Mouse (Mus musculus): ENCODE measurements at regions not wholly inside any gene's neighbourhood (a gene's known extent, or its start where the extent isn't known, plus 50 kb on each side); places are given as distances from the start of the nearest gene placed in this dataset.

DNA sequence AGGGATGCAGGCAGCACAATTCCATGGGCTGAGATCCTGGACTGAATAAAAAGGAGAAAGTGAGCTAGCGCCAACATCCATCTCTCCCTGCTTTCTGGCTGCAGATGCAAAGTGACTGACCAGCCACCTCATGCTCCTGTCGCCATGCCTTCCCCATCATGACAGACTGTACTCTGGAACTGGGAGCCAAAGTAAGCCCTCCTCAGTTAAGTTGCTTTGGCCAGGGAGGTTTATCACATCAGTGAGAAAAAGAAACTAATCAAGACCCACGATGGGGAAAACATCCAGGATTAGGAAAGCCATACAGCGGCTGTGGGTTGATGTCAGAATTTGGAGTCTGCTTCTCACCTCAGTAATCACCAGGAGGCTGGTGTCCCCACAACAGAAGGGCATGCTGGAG, 283.6 kb downstream of the Prdm2 start:
- Histone ChIP-seq H3K27me3 (replicated peaks; ENCODE audit: control insufficient read depth, insufficient read depth, low read length) (no peaks in the 10 kb centered on the region), H3K9me3 (ENCODE audit: control insufficient read depth) (no peaks in the 10 kb centered on the region), H3K27ac (ENCODE audit: low read depth, low read length) (no peak overlapping the region), H3K4me2 (replicated peaks; ENCODE audit: low read depth) (no peak overlapping the region), H3K9ac (ENCODE audit: low read depth, low read length) (no peak overlapping the region), H3K36me3 (ENCODE audit: control insufficient read depth, insufficient read depth) (no peaks in the 10 kb centered on the region), H3K4me3 (ENCODE audit: low read depth, low read length) (no peak overlapping the region), H3K4me1 (replicated peaks; ENCODE audit: control insufficient read depth, insufficient read depth, low read length) (no peaks in the 10 kb centered on the region)
- TF ChIP-seq CTCF (IDR thresholded peaks at IDR 0.05; ENCODE audit: low read depth), result no peak
- 84% methylated on average over 4 of the region's 4 CpGs for WGBS
- no peak for ATAC-seq

DNA sequence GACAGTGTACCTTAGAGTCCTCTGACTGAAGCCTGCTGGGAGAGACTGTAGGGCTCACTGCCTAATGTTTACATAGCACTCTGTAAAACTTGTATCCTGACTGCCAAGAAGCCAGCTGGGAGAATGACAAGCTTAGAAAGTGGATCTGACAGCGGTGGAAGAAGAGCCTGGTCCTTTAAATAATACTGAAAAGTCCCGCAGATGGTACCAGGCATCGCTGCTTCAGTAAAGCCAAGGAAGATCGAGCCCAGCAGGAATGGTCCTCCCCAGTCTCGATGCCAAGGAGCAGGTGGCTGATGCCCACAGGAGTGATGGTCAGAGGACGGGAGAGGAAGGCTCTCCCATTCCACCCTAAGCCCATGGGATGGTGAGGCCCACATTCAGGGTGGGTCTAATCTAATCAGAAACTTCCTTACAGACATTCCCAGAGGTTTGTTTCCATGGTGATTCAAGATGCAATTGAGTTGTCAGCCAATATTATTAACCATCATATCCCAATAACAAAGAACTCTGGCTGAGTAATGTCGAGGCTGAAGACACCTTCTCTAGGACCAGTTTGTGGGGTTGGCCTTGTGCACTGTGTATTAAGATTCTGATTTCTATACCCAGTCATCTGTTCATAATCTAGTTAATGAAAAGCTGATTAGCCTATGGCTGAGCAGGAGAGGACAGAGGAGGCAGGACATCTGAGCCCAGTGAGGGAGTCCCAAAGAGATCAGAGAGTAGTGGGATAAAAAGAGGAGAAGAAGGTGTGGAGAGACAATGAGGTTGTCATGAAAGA, 285.3 kb downstream of the Prdm2 start:
- no peak for TF ChIP-seq CTCF (IDR thresholded peaks at IDR 0.05; ENCODE audit: low read depth)
- 75% methylated on average over 7 of the region's 7 CpGs for WGBS
- Histone ChIP-seq H3K4me2 (replicated peaks; ENCODE audit: low read depth) (no peak overlapping the region), H3K4me3 (ENCODE audit: low read depth, low read length) (no peak overlapping the region), H3K9ac (ENCODE audit: low read depth, low read length) (no peak overlapping the region), H3K27ac (ENCODE audit: low read depth, low read length) (no peak overlapping the region), H3K27me3 (replicated peaks; ENCODE audit: control insufficient read depth, insufficient read depth, low read length) (no peaks in the 10 kb centered on the region), H3K9me3 (ENCODE audit: control insufficient read depth) (no peaks in the 10 kb centered on the region), H3K36me3 (ENCODE audit: control insufficient read depth, insufficient read depth) (no peaks in the 10 kb centered on the region), H3K4me1 (replicated peaks; ENCODE audit: control insufficient read depth, insufficient read depth, low read length) (no peaks in the 10 kb centered on the region)
- no peak for ATAC-seq

DNA sequence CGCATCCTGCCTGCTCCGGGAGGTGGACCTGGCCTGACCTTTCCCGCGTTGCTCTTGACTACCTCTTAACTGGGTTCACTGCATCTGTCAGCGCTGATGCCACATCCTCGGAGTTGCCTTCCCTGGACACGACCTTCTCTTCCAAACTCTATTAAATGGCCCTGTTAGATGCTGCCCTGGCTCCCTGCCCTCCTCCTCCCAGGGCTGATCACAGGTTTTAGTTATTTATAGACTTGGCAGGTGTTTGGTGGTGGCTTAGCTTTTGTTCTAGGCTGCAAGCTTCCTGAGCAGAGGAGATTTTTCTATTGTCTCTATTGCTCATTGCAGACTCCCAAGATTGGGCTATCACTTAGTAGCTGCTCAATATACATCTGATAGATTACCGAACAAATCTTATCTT, 287.7 kb downstream of the Prdm2 start:
- no peak for TF ChIP-seq CTCF (IDR thresholded peaks at IDR 0.05; ENCODE audit: low read depth)
- no peak overlapping the region for H3K27ac ChIP-seq (ENCODE audit: low read depth, low read length)
- H3K4me1 ChIP-seq (replicated peaks; ENCODE audit: control insufficient read depth, insufficient read depth, low read length), result no peaks in the 10 kb centered on the region
- no peak overlapping the region for H3K4me3 ChIP-seq (ENCODE audit: low read depth, low read length)
- no peaks in the 10 kb centered on the region for H3K9me3 ChIP-seq (ENCODE audit: control insufficient read depth)
- no peak for ATAC-seq
- WGBS, result 63% methylated on average over 8 of the region's 8 CpGs
- no peaks in the 10 kb centered on the region for H3K27me3 ChIP-seq (replicated peaks; ENCODE audit: control insufficient read depth, insufficient read depth, low read length)
- H3K9ac ChIP-seq (ENCODE audit: low read depth, low read length), result no peak overlapping the region
- no peak overlapping the region for H3K4me2 ChIP-seq (replicated peaks; ENCODE audit: low read depth)
- no peaks in the 10 kb centered on the region for H3K36me3 ChIP-seq (ENCODE audit: control insufficient read depth, insufficient read depth)

DNA sequence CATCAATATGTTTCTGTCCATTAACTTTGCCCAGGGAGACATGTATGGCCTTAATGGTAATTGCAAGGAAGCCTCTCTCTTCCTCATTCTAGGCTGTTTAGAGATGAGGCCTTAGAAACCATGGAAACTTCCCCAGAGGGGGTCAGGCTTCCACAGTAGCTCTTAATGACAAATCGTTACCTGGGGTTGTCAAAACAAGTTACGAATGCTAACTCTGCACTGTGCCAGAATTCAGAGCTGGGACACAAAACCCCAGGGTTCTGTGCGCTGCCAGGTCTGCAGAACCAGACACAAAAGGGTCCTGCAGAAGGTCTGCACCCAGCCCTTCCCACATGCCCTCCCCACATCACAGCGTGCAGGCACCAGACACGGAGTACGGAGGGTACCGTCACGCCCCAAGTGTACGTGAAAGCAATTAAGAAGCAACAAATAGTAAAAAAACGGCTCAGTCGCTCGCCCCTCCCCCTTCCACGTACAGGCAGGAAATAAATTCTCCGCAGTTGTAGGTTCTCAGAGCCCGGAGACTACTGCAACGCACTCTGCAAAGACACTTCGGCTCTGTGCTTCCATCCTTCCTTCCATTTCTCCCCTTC, 303.3 kb downstream of the Prdm2 start:
- Histone ChIP-seq H3K9ac (ENCODE audit: low read depth, low read length) (no peak overlapping the region), H3K27ac (ENCODE audit: low read depth, low read length) (no peak overlapping the region)

DNA sequence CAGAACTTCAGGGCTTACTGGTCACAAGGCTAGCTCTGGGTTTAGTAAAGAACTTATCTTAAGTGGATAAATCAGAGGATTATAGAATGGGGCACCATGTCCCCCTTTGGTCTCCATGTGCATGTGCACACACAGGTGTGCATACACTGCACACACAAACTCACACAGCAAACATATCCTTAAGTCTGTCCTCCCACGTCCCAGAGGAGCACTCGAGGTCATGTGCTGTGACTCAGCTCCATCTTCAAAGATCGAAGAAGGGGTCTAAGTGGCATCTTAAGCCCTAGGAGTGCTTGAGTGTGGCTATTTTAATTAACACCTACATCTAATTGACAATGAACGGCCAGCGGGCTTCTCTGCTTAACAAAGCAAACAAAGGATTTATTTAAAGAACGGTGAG, 304.0 kb downstream of the Prdm2 start:
- no peaks in the 10 kb centered on the region; the same call in 1 of the 2 replicates for H3K4me1 ChIP-seq (replicated peaks; ENCODE audit: control insufficient read depth, insufficient read depth, low read length)
- no peak overlapping the region for H3K4me3 ChIP-seq (ENCODE audit: low read depth, low read length)
- no peak overlapping the region for H3K9ac ChIP-seq (ENCODE audit: low read depth, low read length)
- no peak overlapping the region for H3K4me2 ChIP-seq (replicated peaks; ENCODE audit: low read depth)
- no peaks in the 10 kb centered on the region for H3K27me3 ChIP-seq (replicated peaks; ENCODE audit: control insufficient read depth, insufficient read depth, low read length)
- no peak for ATAC-seq
- H3K27ac ChIP-seq (ENCODE audit: low read depth, low read length), result no peak overlapping the region
- TF ChIP-seq CTCF (IDR thresholded peaks at IDR 0.05; ENCODE audit: low read depth), result no peak
- WGBS, result 69% methylated on average over 6 of the region's 6 CpGs
- H3K36me3 ChIP-seq (ENCODE audit: control insufficient read depth, insufficient read depth), result no peaks in the 10 kb centered on the region
- H3K9me3 ChIP-seq (ENCODE audit: control insufficient read depth), result no peaks in the 10 kb centered on the region

More for the DNA sequence above, 303.3 kb downstream of the Prdm2 start:
- Histone ChIP-seq H3K9me3 (ENCODE audit: control insufficient read depth) (no peaks in the 10 kb centered on the region), H3K27me3 (replicated peaks; ENCODE audit: control insufficient read depth, insufficient read depth, low read length) (no peaks in the 10 kb centered on the region), H3K36me3 (ENCODE audit: control insufficient read depth, insufficient read depth) (no peaks in the 10 kb centered on the region), H3K4me3 (ENCODE audit: low read depth, low read length) (0 out of 2 replicates have a peak overlapping the region, but pooled peaks have one; percentile 3), H3K4me2 (replicated peaks; ENCODE audit: low read depth) (peak overlapping the region; percentile 58), H3K4me1 (replicated peaks; ENCODE audit: control insufficient read depth, insufficient read depth, low read length) (no peaks in the 10 kb centered on the region; the same call in 1 of the 2 replicates)
- TF ChIP-seq CTCF (IDR thresholded peaks at IDR 0.05; ENCODE audit: low read depth), result no peak
- ATAC-seq, result no peak
- 25% methylated on average over 17 of the region's 17 CpGs for WGBS

DNA sequence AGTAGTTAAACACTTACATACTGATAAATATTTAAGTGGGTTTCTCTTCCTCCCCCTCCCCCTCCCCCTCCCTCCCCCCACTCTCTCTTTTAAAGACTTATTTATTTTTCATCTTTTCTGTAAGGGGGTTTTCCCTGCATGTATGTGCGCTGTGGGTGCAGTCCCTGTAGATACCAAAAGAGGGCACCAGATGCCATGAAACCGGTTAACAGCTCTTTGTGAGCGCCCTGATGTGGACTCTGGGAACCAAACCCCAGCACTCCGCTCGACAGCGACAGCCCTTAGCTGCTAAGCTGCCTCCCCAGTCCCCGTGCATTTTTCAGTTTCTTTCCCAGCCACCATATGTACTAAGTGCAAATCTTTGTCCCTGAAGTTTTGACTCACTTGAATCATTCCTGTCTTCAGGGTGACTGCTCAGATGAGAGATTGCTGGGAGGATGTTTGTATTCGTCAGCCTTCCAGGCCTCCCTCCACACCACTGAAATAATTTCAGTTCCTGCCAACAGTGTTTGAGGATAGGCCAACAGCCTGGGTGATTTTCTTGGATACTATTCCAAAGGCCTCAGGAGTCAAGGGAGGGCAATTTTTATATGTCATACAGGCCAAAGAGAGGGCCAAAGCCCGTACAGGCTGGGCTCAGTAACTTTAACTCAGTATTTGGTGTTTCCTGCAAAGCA, 309.3 kb downstream of the Prdm2 start:
- Histone ChIP-seq H3K36me3 (ENCODE audit: control insufficient read depth, insufficient read depth) (no peaks in the 10 kb centered on the region), H3K9me3 (ENCODE audit: control insufficient read depth) (no peaks in the 10 kb centered on the region), H3K9ac (ENCODE audit: low read depth, low read length) (no peak overlapping the region), H3K4me1 (replicated peaks; ENCODE audit: control insufficient read depth, insufficient read depth, low read length) (no peaks in the 10 kb centered on the region), H3K4me2 (replicated peaks; ENCODE audit: low read depth) (no peak overlapping the region), H3K27me3 (replicated peaks; ENCODE audit: control insufficient read depth, insufficient read depth, low read length) (no peaks in the 10 kb centered on the region), H3K4me3 (ENCODE audit: low read depth, low read length) (no peak overlapping the region), H3K27ac (ENCODE audit: low read depth, low read length) (no peak overlapping the region)
- TF ChIP-seq CTCF (IDR thresholded peaks at IDR 0.05; ENCODE audit: low read depth), result peak; percentile 30
- 73% methylated on average over 9 of the region's 9 CpGs for WGBS
- no peak for ATAC-seq
